Mouse (Mus musculus) cerebellum, postnatal 10 days (tissue): Measurements from ENCODE around the gene Ran.
A peak's percentile ranks its signal among the peaks of the same experiment; 100 is the strongest.

ENCODE experiments used
- DNase-seq, 2 experiments: peaks; one replicate each; pipeline ENCODE4 v3.0.0; 2021; ENCODE audit warnings: mixed read lengths in 2 of 2

The Ran gene

DNA sequence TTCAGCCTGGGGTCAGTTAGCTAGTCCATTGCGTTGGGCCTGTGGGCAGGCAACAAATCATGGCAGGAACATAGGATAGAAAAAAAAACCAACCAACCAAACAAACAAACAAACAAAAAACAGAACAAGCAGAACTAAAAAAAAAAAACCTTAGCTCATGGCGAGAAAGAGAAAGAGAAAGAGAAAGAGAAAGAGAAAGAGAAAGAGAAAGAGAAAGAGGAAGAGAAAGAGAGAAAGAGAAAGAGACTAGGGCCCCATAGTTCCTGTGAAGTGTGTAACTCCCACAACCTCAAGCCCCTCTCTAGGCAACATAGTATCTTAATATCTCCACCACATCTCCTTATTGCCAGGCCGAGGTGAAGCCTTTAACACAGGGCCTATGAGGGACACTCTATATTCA lies 3.5 kb upstream of the Ran start:
- no peak for DNase-seq

- peak in 1 of 2 experiments; percentile 17 for DNase-seq
Observed at GRCm38 (mm10) chr5:129018782-129019489, 933 bp upstream of the Ran start.

GRCm38 (mm10) chr5:129020300-129020668 lies 415 bp downstream of the Ran start:
- DNase-seq: no peak

DNA sequence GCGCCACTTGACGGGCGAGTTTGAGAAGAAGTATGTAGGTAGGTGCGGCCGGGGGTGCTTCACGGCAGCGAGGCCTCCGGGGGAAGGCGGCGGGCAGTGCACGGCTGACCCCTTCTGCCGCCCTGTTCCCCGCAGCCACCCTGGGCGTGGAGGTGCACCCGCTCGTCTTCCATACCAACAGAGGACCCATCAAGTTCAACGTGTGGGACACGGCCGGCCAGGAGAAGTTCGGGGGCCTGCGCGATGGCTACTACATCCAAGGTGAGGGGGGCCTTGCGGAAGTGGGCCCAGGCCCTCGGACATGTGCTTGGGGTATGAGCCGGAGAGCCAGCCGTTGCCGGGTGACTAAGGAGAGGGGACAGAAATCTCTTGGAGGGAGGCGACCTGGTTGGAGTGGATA lies 862 bp downstream of the Ran start:
- peak in 1 of 2 experiments; percentile 46 for DNase-seq

DNA sequence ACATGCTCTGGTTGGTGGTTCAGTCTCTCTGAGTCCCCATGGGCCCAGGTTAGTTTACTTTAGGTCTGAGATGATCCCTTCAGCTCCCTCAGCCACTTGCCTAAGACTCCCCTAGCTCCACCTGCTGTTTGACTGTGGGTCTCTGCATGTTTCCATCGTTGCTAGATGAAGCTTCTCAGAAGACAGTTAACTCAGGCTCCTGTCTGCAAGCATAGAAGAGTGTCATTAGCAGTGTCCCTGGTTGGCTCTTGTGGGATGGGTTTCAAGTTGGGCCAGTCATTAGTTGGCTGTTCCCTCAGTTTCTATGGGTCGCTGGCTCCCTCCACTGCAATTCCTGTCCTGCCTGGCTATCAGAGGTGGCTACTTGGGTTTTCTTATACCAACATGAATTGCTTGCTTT lies 5.2 kb downstream of the Ran start:
- no peak for DNase-seq

- DNase-seq: no peak
Observed at GRCm38 (mm10) chr5:129025725-129026124, 5.9 kb downstream of the Ran start.

- DNase-seq: no peak
Observed at GRCm38 (mm10) chr5:129026171-129026570, 6.3 kb downstream of the Ran start.

- no peak for DNase-seq
Observed at GRCm38 (mm10) chr5:129026637-129027036, 6.8 kb downstream of the Ran start.

DNA sequence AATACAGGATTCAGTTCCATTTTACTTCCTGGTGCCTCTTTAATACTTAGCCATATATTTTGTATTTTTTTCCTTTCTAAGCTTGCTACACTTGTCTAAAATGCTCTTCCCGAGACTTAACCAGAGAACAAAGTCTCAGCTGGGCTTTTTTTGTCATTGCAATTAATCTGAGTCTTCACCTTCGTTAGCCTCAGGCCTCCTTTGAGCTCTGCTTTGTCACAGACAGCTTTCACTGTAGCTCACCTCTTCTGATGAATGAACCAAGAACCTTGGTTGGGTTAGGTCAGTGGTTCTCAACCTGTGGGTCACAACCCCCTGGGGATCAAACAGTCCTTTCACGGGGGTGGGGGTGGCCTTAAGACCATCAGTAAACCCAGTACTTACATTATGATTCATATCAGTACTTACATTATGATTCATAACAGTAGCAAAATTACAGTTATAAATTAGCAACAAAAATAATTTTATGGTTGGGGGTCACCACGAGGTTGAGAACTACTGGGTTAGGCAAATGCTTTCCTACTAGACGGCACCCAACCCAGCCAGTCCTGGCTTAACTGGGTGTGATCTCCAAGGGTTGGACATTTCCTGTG lies 9.4 kb downstream of the Ran start:
- DNase-seq: no peak

- DNase-seq: no peak
Observed at GRCm38 (mm10) chr5:129036678-129037077, 16.8 kb downstream of the Ran start.

DNA sequence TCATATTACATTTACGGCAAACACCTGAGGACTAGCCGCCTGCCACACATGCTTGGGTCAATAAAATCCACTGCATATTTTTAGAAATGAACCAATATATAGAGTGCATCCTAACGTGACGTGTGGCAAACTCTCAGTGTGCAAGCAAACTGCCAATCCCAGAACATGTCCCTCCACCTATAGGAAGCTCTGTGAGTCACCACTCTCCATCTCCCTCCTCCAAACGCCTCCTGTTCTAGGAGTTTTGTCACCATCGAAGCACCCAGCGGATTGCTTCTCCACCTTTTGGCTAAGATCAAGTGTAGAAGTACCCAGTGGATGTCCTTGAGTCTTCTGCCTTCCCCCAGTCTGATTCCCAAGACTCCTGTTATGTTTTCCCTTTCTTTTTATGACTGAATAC lies 17.9 kb downstream of the Ran start:
- no peak for DNase-seq

- no peak for DNase-seq
Observed at GRCm38 (mm10) chr5:129045641-129046580, 26.0 kb downstream of the Ran start.

DNA sequence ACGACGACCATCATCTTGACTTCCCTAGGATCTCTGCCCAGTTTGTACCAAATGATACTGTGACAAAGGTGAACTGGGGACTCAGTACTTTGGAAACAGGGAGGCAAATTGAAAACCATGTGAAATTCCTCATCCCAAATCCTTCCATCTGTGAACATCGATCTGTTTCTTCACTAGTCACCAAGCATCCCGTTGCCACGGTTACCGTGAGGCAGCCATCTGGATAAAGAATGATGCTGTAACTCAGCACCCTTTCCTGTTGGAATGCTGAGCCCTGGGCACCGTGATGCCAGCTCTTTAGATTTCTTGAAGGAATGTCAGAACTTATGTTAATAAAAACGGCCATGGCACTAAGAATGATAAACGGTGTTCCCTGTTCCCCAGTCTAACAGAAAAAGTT lies 29.5 kb downstream of the Ran start:
- peak; percentile 69 to 75 for DNase-seq

- no peak for DNase-seq
Observed at GRCm38 (mm10) chr5:129051910-129052309, 32.0 kb downstream of the Ran start.

DNA sequence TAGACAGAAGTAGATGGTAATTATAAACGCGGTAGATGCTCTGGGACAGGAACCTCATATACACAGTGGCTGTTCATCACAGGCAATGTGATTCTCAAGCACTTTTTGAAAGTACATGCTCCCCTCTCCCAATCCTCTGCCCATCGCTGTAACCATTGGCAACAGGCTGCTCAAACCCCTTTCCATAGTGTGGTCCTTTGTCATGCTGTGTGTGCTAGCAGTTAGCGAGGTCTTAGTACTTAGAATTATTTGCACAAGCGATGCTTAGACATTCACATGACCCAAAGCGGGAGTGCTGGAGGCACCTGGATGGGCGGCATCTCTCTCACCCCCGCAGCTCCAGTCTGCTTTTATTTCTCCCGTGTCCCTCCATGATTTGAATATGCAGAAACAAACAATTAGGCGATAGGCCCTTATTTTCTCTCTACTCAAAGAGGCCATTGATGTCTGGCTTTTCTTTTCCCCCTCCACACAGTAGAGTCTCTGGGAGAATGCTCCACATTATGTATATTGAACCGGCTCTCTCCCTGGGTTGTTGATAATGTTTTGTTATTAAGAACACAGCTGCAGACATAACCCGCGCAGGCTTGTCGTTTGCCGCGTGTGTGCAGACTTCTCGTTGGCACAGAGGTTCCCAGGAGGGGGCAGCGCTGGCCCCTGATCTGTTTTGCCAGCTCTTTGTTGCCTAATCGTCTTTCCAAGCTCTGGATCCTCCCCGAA lies 32.9 kb downstream of the Ran start:
- DNase-seq: no peak

- DNase-seq: no peak
Observed at GRCm38 (mm10) chr5:129054675-129055284, 34.9 kb downstream of the Ran start.

DNA sequence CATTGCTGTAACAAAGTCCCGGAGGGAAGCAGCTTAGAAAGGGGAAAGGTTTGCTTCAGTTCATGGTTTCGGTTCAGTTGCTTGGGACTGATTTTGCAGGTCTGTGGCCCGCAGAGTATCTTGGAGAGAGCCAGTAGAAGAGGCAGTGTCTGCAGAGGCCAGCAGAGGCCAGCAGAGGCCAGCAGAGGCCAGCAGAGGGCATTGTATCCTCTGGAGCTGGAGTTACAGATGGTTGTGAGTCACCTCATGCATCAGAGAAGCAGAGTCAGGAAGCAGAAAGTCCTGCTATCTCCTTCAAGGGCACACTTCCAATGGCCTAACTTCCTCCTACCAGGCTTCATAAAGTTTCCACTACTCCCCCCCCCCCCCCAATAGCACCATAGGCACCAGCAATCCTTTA lies 39.2 kb downstream of the Ran start:
- DNase-seq: no peak

DNA sequence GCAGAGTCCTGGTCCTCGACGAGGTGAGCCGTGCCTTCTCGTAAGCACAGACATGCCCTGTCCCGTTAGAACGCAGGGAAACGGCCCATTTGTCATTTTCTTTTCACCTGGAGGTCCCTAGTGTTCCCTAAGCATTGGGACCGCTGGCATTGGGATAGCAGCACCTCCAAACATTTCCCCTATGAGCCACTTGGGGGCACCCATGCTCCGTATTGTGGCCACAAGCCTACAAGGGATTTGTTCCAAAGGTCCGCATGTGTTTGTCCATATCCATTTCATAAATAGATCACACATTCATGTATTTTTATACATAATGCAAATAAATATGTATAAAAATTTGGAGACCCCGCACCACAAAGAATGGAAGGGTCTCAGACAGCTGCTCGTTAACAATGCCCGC lies 41.7 kb downstream of the Ran start:
- peak; percentile 88 to 89 for DNase-seq

DNA sequence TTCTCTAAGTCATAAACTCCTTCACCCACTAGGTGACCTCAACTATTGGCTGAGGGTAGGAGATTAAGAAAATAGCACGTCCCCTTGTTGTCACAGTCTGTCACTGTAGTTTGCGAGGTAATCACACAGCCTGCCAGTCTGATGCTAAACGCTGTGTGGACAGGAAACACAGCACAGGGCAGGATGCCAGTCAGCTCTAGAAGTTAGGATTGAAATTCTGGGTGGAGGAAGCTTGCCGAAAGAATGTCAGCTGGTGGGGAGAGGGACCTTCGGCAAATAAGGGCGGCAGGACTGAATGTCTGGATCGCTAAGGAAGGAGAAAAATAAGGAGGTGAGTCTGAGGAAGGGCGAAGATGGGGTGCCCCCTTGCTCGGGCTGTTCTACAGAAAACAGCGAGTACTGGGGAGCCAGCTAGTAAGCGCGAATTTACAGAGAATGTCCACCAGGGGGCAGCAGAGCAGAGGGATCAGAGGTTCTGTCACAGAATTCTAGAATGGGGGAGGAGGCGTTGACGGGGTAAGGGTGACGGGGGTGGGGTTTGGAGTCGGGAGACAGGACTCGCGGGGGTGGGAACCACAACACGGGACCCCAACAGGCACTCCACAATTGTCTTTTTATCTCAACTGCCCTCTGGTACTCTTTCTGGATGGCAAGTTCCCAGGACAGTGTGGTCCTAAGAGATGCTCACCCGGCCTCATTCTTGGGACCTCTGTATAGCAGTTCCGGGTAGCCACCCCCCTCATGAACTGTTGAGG lies 43.3 kb downstream of the Ran start:
- peak; percentile 92 to 95 for DNase-seq

DNA sequence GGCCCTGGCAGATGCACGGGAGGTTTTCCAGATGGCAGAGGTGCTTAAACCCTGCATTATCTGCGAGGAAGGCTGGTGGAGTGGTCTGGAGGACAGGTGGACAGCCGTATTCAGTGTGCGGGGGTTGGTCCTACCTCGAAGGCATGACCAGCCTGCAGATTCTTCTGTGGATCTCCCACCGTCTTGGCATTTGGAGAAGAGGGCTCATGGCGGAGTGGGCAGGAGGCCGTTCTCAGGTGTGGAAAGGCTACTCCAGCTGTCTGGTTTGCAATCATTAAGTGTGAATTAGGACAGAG lies 43.9 kb downstream of the Ran start:
- DNase-seq: no peak

DNA sequence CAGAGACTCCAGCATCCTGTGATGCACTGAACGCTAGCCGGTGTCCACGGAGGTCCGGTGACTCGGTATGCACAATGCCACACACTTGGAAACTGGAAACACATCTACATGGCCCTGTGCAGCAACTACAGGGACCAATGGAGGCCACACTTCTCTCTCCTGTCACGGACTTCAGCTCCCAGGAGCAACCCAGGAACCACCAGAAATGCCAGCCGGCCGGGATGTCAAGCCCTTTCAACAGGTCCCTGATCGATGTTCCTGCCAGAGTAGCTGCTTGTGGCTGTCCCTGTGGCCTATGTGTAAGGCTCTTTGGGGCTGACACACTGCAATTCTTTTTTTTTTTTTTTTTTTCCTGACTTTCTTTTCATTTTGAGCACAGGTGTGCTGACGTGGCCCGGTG lies 44.3 kb downstream of the Ran start:
- DNase-seq: no peak

DNA sequence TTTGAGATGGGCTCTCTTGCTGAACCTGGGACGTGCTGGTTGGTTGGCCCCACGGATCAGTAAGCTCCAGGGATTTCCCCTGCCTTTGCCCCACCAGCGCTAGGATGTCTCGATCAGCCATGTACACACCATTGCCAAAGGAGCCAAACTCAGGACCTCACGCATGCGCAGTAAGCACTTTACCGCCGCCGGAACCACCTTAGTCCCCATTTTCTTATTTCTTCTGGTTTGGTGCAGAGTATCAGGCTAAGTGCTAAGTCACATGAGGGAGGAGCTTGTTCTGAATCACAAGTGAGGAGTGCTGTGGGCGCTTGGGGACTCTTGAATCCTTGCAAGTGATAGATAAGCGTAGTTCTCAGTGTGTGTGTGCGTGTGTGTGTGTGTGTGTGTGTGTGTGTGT lies 45.4 kb downstream of the Ran start:
- no peak for DNase-seq
